In genomic region chr8:61225581-61226395, GRCm38 (mm10) we compare ENCODE assay signal across 8 mouse cellular contexts. TPM values are rescaled to one million over a fixed set of nuclear protein-coding genes. Genes with fewer than 3 reads are reported as not detected.
DNase-seq lines count a peak whose midpoint lies in the region; ATAC-seq and TF ChIP-seq lines count a peak whose summit lies in the region.

No protein-coding gene starts in this region.

- peak overlapping the region; percentile 92 for H3K4me2 ChIP-seq in embryonic facial prominence, embryonic 14.5 days (ENCODE audit: low read depth, low read length)
- peak overlapping the region; percentile 86 for H3K4me2 ChIP-seq in hindbrain, postnatal 0 days (ENCODE audit: low read depth, low read length)
- H3K4me2 ChIP-seq in liver, embryonic 13.5 days = peak overlapping the region; percentile 77

- H3K36me3 ChIP-seq in embryonic facial prominence, embryonic 14.5 days (ENCODE audit: control insufficient read depth, insufficient read depth, low read length) = no peaks in the 10 kb centered on the region; the same call in 1 of the 2 replicates
- H3K36me3 ChIP-seq in hindbrain, postnatal 0 days (ENCODE audit: insufficient read depth, low read length) = no peaks in the 10 kb centered on the region
- 0 out of 2 replicates have a peak, but pooled peaks cover 2% of the 10 kb centered on the region for H3K36me3 ChIP-seq in liver, embryonic 13.5 days

- peak; percentile 34 for DNase-seq in NIH3T3 (ENCODE audit: low read depth)
- DNase-seq in embryonic facial prominence, embryonic 14.5 days (ENCODE audit: low spot score) = no peak
- DNase-seq in hindbrain, postnatal 0 days (ENCODE audit: low spot score) = no peak
- no peak for DNase-seq in liver, embryonic 13.5 days
- DNase-seq in yolk sac, embryonic 10.5 days (ENCODE audit: low spot score) = peak; percentile 51
- no peak for DNase-seq in spleen, adult 12 weeks (ENCODE audit: low spot score)
- DNase-seq in left cerebral cortex, postnatal 10 days (ENCODE audit: extremely low spot score in 1 of 2, low spot score in 2 of 2) = no peak
- no peak for DNase-seq in right cerebral cortex, postnatal 36 days (ENCODE audit: low spot score in 2 of 2)

- peaks cover 33% of the 10 kb centered on the region for H3K4me1 ChIP-seq in embryonic facial prominence, embryonic 14.5 days (ENCODE audit: control insufficient read depth, insufficient read depth, low read length)
- peaks cover 14% of the 10 kb centered on the region for H3K4me1 ChIP-seq in hindbrain, postnatal 0 days (ENCODE audit: insufficient read depth, low read length)
- peaks cover 22% of the 10 kb centered on the region for H3K4me1 ChIP-seq in liver, embryonic 13.5 days (replicated peaks)

- intact Hi-C loops in left cerebral cortex, postnatal 10 days (cut with DNase I) = loop anchor here (10.0 kb wide), 2 partner anchors 131 to 289 kb away; no protein-coding TSS in a partner anchor

- H3K27ac ChIP-seq in embryonic facial prominence, embryonic 14.5 days (replicated peaks; ENCODE audit: low read depth, low read length) = no peak overlapping the region
- H3K27ac ChIP-seq in hindbrain, postnatal 0 days = no peak overlapping the region; the same call in 1 of the 2 replicates
- H3K27ac ChIP-seq in liver, embryonic 13.5 days = no peak overlapping the region; the same call in 1 of the 2 replicates

- H3K4me3 ChIP-seq in embryonic facial prominence, embryonic 14.5 days (ENCODE audit: low read depth, low read length) = peak overlapping the region; percentile 82
- peak overlapping the region; percentile 68 for H3K4me3 ChIP-seq in hindbrain, postnatal 0 days (ENCODE audit: low read length)
- peak overlapping the region; percentile 69 for H3K4me3 ChIP-seq in liver, embryonic 13.5 days (replicated peaks)

- TF ChIP-seq CTCF in hindbrain, postnatal 0 days (IDR thresholded peaks at IDR 0.05; ENCODE audit: low read depth) = no peak

- ATAC-seq in embryonic facial prominence, embryonic 14.5 days (ENCODE audit: low read depth) = no peak
- ATAC-seq in hindbrain, postnatal 0 days = no peak
- no peak for ATAC-seq in liver, embryonic 13.5 days (ENCODE audit: low read depth)

- H3K9me3 ChIP-seq in embryonic facial prominence, embryonic 14.5 days (ENCODE audit: control insufficient read depth, low read length) = no peaks in the 10 kb centered on the region
- no peaks in the 10 kb centered on the region for H3K9me3 ChIP-seq in hindbrain, postnatal 0 days (ENCODE audit: low read length)
- no peaks in the 10 kb centered on the region for H3K9me3 ChIP-seq in liver, embryonic 13.5 days (replicated peaks)

- WGBS in embryonic facial prominence, embryonic 14.5 days = 35% methylated on average over 20 of the region's 20 CpGs
- 25% methylated on average over 20 of the region's 20 CpGs for WGBS in hindbrain, postnatal 0 days
- WGBS in liver, embryonic 13.5 days (ENCODE audit: insufficient replicate concordance) = 67% methylated on average over 20 of the region's 20 CpGs

- H3K9ac ChIP-seq in embryonic facial prominence, embryonic 14.5 days (ENCODE audit: low read depth, low read length) = peak overlapping the region; percentile 87
- peak overlapping the region; percentile 75 for H3K9ac ChIP-seq in hindbrain, postnatal 0 days (replicated peaks; ENCODE audit: low read length)
- no peak overlapping the region for H3K9ac ChIP-seq in liver, embryonic 13.5 days

- no peaks in the 10 kb centered on the region for H3K27me3 ChIP-seq in embryonic facial prominence, embryonic 14.5 days (replicated peaks; ENCODE audit: control insufficient read depth, insufficient read depth, low read length)
- no peaks in the 10 kb centered on the region for H3K27me3 ChIP-seq in hindbrain, postnatal 0 days (ENCODE audit: insufficient read depth, low read length)
- peaks cover 36% of the 10 kb centered on the region for H3K27me3 ChIP-seq in liver, embryonic 13.5 days

RNA-seq across cellular contexts. Expression of gene Sh3rf1, which starts 2.1 kb away (rescaled TPM):
- 10.5 and 11.1 TPM in 2 replicates for polyA plus RNA-seq in embryonic facial prominence, embryonic 14.5 days (2014; fragmentation: Nextera tagmentation; extraction: Ambion mirVana)
- total RNA-seq in hindbrain, postnatal 0 days (2014; rRNA removed) = 31.3 and 33.9 TPM in 2 replicates
- polyA plus RNA-seq in hindbrain, postnatal 0 days (2015; fragmentation: Nextera tagmentation; extraction: Ambion mirVana) = 17.8 and 17.9 TPM in 2 replicates
- polyA plus RNA-seq in liver, embryonic 13.5 days (2015; fragmentation: Nextera tagmentation; extraction: Ambion mirVana) = 1.1 and 1.7 TPM in 2 replicates
- 10 to 100 TPM; 42.1 to 42.2 TPM for total RNA-seq in left cerebral cortex, postnatal 10 days (2021)

Comparison
In these comparisons a context has a peak if more than half of its experiments do, and no peak if none do; other contexts are left out.
1. DNase-seq: peak in NIH3T3 (single experiment) and yolk sac, embryonic 10.5 days (single experiment); none in embryonic facial prominence, embryonic 14.5 days (single experiment), hindbrain, postnatal 0 days (single experiment), liver, embryonic 13.5 days (single experiment), spleen, adult 12 weeks (single experiment), left cerebral cortex, postnatal 10 days (0 of 2) and right cerebral cortex, postnatal 36 days (0 of 2).
2. Peak in every context shown above with its lines, with median percentiles within 50 percentile points of each other: H3K4me2 ChIP-seq and H3K4me3 ChIP-seq.